Mouse (Mus musculus) adipocyte (in vitro differentiated cells): ENCODE measurements at regions not wholly inside any gene's neighbourhood (a gene's known extent, or its start where the extent isn't known, plus 50 kb on each side); places are given as distances from the start of the nearest gene placed in this dataset.

Source experiments
- DNase-seq: peaks from one replicate; pipeline ENCODE4 v3.0.0-alpha.2; 2016; ENCODE audit warnings: low spot score

DNA sequence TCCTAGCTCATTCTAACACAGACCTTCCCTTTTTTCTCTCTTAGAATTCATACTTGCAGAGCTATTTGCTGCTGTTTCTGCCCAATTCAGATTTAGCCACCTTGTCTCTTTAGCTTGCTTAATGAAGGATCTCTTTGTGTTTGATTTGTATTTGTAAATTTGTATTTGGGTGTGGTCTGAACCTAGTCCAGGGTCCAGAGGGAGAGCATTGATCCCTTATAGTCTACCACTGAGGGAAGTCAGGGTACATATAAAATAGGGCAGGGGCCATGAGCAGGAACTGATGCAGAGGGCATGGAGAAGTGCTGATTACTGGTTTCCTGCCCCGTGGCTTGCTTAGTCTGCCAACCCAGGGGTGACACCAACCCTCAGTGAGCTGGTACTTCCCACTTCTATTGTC lies 508.7 kb downstream of the Tm4sf1 start:
- DNase-seq, result no peak

DNA sequence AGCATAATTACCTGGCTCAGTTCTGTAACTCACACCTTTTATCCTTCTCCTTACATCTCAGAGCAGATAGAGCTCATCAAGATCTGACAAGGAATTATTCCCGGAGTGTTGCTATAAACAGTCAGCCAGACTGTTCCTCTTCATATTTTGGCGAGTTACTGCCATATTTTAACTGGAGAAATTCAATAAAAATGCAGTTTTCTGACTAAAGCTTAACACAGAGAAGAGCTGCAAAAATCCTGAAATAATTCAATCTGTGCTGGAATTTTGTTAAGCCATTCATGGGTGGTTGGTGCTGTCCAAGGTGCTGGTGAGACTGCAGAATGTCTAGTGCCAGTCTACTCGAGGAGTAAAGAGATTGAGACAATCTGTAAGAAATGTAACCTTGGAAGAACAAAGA lies 512.6 kb downstream of the Tm4sf1 start:
- peak; percentile 76 for DNase-seq

DNA sequence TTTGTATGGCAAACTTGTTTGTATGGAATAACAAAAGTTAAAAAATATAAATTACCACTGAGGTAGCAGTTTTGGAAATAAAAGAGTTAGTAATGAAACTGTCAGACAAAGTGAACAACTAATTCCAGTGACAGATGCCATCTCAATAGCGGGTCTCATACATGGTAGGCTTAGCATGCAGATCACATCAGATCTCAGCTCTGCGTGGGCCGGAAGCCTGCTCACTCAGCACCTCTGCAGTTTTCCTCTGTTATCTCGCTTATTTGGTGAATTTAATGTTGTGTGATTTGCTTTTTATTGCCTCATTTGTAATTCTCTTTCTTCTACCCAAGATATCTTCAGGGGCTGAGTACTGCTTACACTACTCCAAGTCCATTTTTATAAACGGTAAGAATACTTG lies 527.9 kb downstream of the Tm4sf1 start:
- no peak for DNase-seq

DNA sequence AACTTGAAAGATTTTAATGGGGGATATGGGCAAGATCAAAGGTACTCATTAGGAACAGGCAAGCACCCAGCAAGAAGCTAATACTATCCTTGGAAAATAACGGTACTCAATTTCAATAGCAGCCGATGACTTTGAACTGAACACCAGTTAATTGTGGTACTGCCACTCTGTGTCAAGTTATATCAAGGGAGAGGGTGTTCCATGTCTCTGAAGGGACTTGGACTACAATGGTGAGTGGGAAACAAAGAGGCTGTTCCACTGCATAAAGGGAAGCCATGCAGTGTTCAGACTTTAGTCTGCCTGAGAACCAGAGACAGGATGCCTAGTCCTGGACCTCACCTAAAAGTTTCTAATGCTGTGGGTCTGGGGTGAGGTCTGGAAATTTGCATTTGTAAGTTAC lies 531.6 kb downstream of the Tm4sf1 start:
- no peak for DNase-seq

DNA sequence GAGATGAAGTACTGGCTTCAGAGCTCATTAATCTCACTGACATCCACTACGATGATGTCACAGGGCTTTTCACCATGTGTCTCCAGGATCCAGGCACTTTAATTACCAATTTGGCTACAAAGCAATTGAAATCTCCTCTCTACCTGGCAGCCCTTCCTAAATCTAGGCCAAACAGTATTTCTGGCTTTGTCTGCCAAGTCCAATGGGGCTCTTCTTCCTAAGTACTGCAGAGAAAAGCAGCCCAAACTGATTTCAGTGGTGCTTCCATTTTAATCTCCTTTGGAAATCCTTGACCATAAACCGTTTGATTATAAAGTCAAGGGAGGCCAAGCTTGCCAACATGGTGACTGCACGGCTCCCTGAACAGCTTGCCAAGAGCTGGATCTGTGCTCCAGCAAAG lies 534.7 kb downstream of the Tm4sf1 start:
- DNase-seq, result no peak

DNA sequence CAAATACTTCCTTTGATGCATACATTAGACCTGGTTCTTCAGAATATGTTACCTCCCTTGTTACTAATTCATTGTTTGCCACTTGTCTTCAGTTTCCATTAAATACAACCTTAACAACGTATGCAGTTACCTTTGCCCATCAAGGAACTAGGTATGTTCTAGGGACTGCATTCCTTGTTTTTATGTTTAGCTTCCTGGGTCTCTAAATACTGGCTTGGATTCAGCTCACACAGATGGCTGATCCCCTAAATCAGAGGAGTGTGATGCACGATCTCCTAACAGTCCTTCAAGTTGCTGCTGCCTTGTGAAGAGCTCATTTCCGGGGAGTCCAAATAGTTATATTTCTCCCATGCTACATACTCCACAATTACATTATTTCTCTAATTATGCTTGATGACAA lies 537.5 kb downstream of the Tm4sf1 start:
- no peak for DNase-seq

DNA sequence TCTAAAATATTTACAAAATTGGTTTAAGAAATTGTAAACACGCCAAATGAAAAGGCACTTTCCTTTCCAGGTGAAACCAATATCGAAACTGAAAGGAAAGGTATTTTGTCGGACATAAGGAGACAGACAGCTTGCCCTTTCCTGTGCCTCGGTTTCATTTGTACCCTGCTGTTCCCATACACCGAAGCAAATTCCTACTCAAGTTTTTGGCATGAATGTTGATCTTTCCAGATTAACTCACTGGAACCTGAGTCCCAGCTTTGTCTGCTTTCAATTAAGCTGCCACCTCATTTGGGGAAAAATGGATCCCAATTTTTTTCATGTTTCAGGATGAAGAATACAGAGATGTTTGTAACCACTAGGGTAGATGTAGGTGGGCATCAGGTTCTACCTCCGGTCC lies 537.9 kb downstream of the Tm4sf1 start:
- DNase-seq, result no peak

DNA sequence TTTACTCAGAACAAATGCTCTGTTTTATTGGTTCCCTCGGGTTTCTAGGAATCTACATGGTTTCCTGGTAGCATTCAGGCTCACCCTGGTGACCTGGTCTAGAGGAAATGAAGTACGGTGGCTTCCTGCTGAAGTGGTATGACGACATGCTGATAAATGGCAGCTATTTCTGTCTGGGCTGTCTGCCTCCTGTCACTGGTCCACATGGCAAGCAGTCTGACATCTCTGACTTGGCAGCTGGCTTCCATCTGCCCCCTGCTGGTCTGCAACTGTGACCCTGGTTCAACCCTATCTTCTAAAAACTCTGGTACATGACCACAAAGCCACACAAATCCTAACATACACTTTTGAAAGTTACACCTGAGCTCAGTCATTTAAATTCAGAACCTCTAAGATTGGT lies 548.1 kb downstream of the Tm4sf1 start:
- DNase-seq, result peak; percentile 95

DNA sequence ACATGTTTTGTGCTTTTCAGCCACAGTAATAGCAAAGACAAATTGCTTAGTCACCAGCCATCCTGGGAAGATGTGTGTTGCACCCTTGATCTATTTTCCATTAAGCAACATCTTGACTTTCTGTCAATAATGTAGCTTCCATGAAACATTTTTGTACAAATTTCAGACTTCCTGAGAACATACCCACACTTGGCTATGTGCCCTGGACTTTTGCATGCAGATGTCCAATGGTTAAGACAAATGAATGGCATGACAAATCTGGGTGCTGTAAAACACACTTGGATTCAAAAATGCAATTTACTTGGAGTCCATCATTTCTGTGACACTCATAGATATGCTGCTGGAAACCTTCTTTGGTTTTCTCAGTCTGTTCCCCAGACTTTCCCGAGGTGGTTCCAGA lies 549.9 kb downstream of the Tm4sf1 start:
- peak; percentile 81 for DNase-seq

DNA sequence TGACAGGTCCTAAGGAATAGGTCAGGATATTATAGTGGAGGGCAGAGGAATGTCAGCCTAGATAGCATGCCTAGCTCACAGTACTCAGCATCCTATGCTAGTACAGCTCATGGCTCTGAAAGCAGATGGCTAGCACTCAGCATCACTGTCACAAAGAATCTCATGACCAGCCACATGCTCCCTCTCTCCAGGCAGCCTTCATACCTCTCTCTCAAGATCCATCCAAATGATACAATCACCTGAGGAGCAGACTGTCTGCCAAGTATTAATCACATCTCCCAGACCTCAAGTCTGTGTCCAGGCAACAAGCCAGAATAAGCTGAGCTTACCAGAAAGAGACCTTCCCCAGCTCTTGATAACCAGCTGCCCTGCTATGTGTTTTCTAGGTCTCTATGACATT lies 557.4 kb upstream of the Nbea start:
- DNase-seq, result no peak

DNA sequence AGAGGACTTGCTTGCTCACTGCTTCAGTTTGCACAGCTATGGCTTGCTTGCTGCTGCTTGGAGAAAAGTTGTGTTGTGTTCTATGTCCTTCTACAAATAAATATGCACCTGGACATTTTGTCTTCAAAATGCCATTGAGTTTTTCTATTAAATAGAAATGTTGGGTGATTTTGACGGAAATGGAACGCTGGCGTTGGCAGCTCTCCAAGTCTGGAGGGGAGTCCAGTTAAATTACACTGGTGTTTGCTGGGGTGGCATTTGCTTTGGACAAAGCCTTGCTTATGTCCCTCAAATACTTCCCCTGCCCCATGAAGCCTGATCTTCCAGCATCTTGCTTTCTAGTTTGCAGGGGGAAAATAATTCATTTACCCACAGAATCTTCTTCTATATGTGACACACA lies 556.0 kb upstream of the Nbea start:
- DNase-seq, result no peak

DNA sequence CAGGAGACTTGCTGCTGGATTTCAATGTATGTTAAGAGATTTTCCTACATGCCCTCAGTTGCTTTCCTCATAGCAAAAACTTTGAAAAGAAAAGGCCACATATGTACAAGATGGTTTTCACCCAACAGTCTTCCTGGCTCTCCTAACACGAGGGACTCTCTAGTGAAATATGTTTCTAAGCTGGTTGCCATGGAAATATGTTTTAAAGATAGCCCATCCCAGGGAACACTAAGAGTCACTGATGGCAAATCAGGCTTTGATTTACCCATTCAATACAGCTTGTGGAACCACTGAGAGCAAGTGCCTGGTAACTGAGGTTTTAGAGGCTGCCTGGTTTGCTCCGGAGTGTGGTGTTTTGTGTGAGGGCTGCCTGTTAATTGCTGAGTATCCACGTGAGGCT lies 547.3 kb upstream of the Nbea start:
- DNase-seq, result no peak

DNA sequence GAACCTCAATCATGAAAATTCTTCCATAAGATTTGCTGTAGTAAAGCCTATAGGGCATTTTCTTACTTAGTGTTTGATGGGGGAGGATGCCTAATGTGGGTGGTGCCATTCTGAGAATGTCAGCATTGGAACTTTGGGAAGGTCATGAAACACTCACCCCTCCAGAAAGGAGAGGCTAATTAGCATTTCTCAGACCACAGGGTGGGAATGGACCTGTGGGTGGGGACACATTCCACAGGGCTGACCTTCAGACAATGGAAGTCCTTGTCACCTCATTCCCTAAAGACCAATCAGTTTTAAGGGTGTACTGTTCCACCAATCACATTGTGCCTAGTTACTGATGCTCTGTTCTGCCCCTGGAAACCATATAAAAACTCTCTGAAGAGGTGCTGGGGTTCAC lies 541.5 kb upstream of the Nbea start:
- no peak for DNase-seq

DNA sequence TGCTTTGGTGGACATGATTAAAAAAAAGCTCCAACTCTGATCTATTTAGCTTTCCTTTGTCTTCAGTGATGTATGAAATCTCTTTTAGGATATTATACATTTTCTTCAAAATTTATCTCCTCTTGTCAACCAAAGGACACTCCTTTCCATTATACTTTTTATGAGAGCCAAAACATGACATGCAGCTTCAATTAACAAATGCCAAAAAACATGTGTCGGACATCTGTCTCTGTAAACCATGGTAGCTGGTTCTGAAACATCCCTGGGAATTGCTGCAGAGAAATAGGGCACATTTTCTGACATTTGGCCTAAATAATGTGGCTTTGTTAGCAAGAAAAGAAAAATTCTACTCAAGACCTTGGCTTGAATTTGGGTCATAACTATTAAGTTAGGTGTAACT lies 524.8 kb upstream of the Nbea start:
- peak; percentile 5 for DNase-seq

DNA sequence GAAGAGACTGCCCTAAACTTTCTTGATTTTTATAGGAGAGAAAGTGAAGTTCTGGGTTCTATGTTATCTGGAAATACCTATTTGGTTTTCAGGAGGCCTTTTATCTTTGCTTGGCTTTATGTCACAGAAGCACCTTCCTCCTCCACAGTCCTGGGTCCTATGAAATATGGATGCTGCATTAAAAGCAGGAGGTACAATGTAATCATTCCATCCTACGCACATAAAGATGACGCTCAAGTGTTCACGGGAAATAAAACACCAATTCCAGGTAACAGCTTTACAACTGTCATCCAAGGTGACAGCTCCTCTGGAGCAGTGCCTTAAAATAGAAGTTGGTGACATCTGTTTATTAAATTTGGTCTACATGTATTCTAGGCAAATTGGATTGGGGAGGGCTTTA lies 523.8 kb upstream of the Nbea start:
- no peak for DNase-seq

DNA sequence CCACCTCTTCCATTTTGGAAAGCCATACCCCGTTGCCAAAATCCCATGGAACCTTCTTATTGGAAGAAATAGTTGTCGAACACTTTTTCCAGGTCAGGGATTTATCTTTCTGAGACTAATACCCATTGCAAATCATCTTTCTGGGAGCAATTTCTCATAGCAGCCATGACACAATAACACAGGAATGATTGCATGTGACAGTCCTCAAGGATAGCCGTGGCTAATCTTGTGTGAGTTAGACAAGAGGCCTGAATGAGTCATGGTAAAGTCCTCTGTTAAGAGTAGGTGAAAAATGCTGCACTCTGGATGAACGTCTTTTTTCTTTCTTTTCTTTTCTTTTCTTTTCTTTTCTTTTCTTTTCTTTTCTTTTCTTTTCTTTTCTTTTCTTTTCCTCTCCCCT lies 522.5 kb upstream of the Nbea start:
- no peak for DNase-seq

DNA sequence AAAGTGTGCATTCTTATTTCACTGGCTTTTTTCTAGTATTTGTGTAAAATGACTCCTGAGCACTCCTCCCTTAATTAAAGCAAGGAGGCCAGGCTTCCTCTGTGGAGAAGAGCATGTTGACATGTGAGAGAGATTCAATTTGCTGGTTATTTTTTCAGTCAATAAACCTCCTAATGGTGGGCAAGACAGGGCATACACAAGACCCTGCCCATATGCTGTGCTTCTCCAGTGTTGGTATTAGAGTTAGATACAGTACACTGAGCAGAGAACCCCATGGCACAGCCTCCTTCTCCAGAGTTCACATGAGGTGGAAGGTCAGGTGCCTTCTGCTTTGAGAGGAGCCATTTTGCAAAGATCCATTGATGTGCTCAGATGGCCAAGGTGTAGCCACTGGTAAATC lies 515.4 kb upstream of the Nbea start:
- no peak for DNase-seq

DNA sequence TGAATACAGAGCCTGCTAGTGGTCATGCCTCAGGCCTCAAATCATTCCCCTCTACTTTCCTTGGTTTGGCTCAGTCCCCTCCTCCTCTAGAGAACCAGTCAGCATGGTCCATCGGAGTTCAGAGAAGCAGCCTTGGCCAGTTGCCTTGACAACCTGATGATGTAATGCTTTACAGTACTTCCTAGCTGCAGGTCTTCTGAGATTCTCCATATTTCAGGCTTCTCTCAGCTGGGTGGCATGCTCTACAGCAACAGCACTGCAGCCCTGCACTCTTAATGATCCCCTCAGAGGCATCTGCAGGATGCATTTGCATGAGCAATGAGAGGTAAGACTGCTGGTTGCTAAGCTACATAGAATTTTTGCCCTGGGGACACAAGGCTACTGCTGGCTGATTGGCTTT lies 514.7 kb upstream of the Nbea start:
- DNase-seq, result no peak

DNA sequence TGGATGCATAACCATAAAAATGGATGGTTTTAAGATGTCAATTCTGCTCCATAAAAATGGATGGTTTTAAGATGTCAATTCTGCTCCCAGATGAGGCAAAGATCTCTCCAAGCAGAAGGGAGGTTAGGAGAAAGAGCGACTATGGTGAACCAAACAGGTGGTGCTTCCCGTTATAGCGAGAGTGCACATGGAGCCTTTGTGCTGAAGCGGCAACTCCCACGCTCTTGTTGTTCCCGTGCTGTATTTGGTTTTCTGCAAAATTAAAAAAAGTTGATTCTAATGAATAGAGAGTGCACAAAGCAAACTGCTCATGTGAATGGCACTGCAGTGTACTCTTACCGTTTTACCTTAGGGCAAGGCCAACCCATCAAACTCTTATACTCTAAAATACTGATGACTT lies 497.5 kb upstream of the Nbea start:
- no peak for DNase-seq

DNA sequence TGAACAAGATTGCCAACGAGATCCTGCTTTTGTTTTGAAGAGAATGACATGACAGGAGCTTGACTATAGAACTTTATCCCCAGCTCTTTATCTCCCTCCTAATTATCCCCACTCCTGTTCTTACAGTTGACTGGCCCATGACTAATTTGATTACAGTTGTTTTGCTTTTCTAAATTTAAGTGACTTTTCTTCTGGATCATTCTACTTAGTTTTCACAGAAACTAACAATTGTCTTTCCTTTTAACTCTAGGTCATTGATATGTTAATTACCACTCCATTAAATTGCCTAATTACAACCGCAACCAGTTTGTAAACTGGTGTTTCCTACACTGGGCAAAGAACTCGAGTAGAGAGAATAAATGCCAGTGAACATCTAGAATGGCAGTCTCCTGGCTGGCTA lies 485.3 kb upstream of the Nbea start:
- DNase-seq, result no peak

DNA sequence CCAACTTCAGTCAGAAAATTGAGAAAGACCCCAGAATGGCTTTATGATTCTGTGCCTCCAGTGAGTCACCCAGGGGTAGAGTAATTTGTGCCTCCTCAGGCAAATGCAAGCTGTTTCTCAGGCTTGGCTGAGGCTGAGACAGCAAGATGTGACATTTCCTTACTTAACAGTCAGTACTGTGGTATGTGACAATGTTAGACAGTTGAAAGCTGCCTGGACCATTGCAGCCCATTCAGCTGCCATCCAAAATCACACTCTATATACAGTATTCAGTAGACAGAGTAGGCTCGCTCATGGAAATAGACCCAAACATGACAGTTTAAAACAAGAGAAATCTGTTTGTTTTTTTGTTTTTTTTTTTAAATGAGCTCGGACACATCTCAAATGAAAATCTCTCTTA lies 477.1 kb upstream of the Nbea start:
- no peak for DNase-seq

DNA sequence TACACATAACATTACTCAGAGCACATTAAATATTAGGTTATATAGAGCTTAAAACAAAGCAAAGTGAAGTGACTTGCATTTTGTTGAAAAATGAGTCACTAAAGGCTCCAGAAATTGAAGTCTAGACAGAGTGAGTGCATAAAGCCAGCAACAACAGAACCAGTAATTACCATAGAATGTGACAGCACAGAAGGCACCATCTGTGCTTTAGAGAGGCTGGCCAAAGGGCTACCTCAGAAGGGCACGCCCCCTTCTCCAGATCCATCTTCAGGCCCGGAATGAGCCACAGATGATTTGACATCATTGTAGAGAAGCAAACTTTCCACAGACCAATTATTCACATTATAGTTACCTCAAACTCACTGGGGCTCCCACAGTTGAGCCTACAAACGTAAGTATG lies 463.8 kb upstream of the Nbea start:
- DNase-seq, result no peak
